Mouse (Mus musculus) MEL (cell line): ENCODE measurements around the gene Srcap. TPM values are rescaled to one million over a fixed set of nuclear protein-coding genes. Genes with fewer than 3 reads are reported as not detected.

Experiments used
- DNase-seq: peaks from one replicate; pipeline ENCODE4 v3.0.0; 2011; ENCODE audit warnings: low read depth, low spot score
- H3K27ac ChIP-seq: 2 replicates; pipeline ENCODE4 v1.5.1; 2012; ENCODE audit warnings: low read depth, mild to moderate bottlenecking, control low read depth, low read length, moderate library complexity; ENCODE audit not compliant: control insufficient read depth
- H3K27me3 ChIP-seq, 2 experiments: fragments of 150-350 bp in 1 of 2; sonication (generic) in 1 of 2; 2 replicates each; pipeline ENCODE4 v1.6.1; 2012; ENCODE audit warnings: low read length in 2 of 2, mild to moderate bottlenecking in 2 of 2, improper control_type of control experiment in 1 of 2, moderate library complexity in 1 of 2; ENCODE audit not compliant: insufficient read depth in 2 of 2, control insufficient read depth in 1 of 2
- H3K36me3 ChIP-seq, 2 experiments: 2 replicates each; pipeline ENCODE4 v1.6.1; 2012 to 2014; ENCODE audit warnings: low read length in 2 of 2, improper control_type of control experiment in 1 of 2, inconsistent platforms in 1 of 2, mild to moderate bottlenecking in 1 of 2; ENCODE audit not compliant: insufficient read depth in 2 of 2, control insufficient read depth in 1 of 2
- H3K4me1 ChIP-seq, 2 experiments: fragments of 150-350 bp in 1 of 2; sonication (generic) in 1 of 2; 2 replicates each; pipeline ENCODE4 v1.6.1; 2012; ENCODE audit warnings: low read length in 2 of 2, improper control_type of control experiment in 1 of 2, mild to moderate bottlenecking in 1 of 2; ENCODE audit not compliant: insufficient read depth in 2 of 2, control insufficient read depth in 1 of 2
- H3K4me3 ChIP-seq, 2 experiments: fragments of 150-350 bp in 1 of 2; sonication (generic) in 1 of 2; 2 replicates each; pipeline ENCODE4 v1.5.1; 2012; ENCODE audit warnings: low read depth in 2 of 2, low read length in 2 of 2, mild to moderate bottlenecking in 2 of 2, moderate library complexity in 2 of 2, control low read depth in 1 of 2, improper control_type of control experiment in 1 of 2; ENCODE audit not compliant: control insufficient read depth in 1 of 2, insufficient read depth in 1 of 2
- H3K79me2 ChIP-seq: 2 replicates; pipeline ENCODE4 v1.6.1; 2012; ENCODE audit warnings: mild to moderate bottlenecking, low read length, moderate library complexity; ENCODE audit not compliant: control insufficient read depth, poor library complexity, insufficient read depth
- H3K9ac ChIP-seq: 2 replicates; pipeline ENCODE4 v1.6.1; 2012; ENCODE audit warnings: low read depth, mild to moderate bottlenecking, control low read depth, low read length, moderate library complexity; ENCODE audit not compliant: control insufficient read depth, poor library complexity, severe bottlenecking
- H3K9me3 ChIP-seq: fragments of 150-350 bp; sonication (generic); replicated peaks from 2 replicates; pipeline ENCODE4 v1.6.1; 2012; ENCODE audit warnings: mild to moderate bottlenecking, low read length, improper control_type of control experiment, moderate library complexity; ENCODE audit not compliant: insufficient read depth
- BHLHE40 ChIP-seq: IDR thresholded peaks from 2 replicates; pipeline ENCODE4 v1.6.1; 2012; ENCODE audit warnings: low read depth, mild to moderate bottlenecking, inconsistent platforms, low read length, improper control_type of control experiment, borderline replicate concordance
- CHD2 ChIP-seq: IDR thresholded peaks from 2 replicates; pipeline ENCODE4 v1.6.1; 2011; ENCODE audit warnings: low read length, improper control_type of control experiment
- ELF1 ChIP-seq: IDR thresholded peaks from 2 replicates; pipeline ENCODE4 v1.6.1; 2014; ENCODE audit warnings: low read depth, mild to moderate bottlenecking, inconsistent platforms, low read length, improper control_type of control experiment, moderate library complexity
- EP300 ChIP-seq, 2 experiments: IDR thresholded peaks; 2 replicates each; pipeline ENCODE4 v1.6.1; 2011; ENCODE audit warnings: improper control_type of control experiment in 2 of 2, low read length in 2 of 2, low read depth in 1 of 2, mild to moderate bottlenecking in 1 of 2
- GABPA ChIP-seq: IDR thresholded peaks from 2 replicates; pipeline ENCODE4 v1.6.1; 2012; ENCODE audit warnings: low read depth, mild to moderate bottlenecking, inconsistent platforms, low read length, improper control_type of control experiment, moderate library complexity
- GATA1 ChIP-seq: IDR thresholded peaks from 2 replicates; pipeline ENCODE4 v1.6.1; 2011; ENCODE audit warnings: low read depth, low read length, improper control_type of control experiment
- HCFC1 ChIP-seq: IDR thresholded peaks from 2 replicates; pipeline ENCODE4 v1.6.1; 2012; ENCODE audit warnings: low read depth, mild to moderate bottlenecking, inconsistent platforms, low read length, improper control_type of control experiment, moderate library complexity
- MEF2A ChIP-seq: IDR thresholded peaks from 2 replicates; pipeline ENCODE4 v1.6.1; 2014; ENCODE audit warnings: low read depth, mild to moderate bottlenecking, inconsistent platforms, low read length, improper control_type of control experiment; ENCODE audit not compliant: poor library complexity, insufficient replicate concordance, severe bottlenecking; ENCODE audit errors: extremely low read depth
- MXI1 ChIP-seq: IDR thresholded peaks from 2 replicates; pipeline ENCODE4 v1.6.1; 2011; ENCODE audit warnings: mild to moderate bottlenecking, low read depth, low read length, improper control_type of control experiment
- POLR2A ChIP-seq, 2 experiments: IDR thresholded peaks; 2 replicates each; pipeline ENCODE4 v1.6.1; 2011 to 2012; ENCODE audit warnings: low read length in 2 of 2, mild to moderate bottlenecking in 2 of 2, control low read depth in 1 of 2, improper control_type of control experiment in 1 of 2, low read depth in 1 of 2, moderate library complexity in 1 of 2; ENCODE audit not compliant: control insufficient read depth in 1 of 2, insufficient read depth in 1 of 2, poor library complexity in 1 of 2
- POLR2AphosphoS2 ChIP-seq: IDR thresholded peaks from 2 replicates; pipeline ENCODE4 v1.6.1; 2011; ENCODE audit warnings: low read length, improper control_type of control experiment
- POLR2AphosphoS5 ChIP-seq: IDR thresholded peaks from 2 replicates; pipeline ENCODE4 v1.6.1; 2012; ENCODE audit warnings: low read depth, borderline replicate concordance, mild to moderate bottlenecking, inconsistent platforms, low read length, moderate library complexity, mixed read lengths
- RAD21 ChIP-seq: IDR thresholded peaks from 2 replicates; pipeline ENCODE4 v1.6.1; 2011; ENCODE audit warnings: mild to moderate bottlenecking, low read depth, low read length, improper control_type of control experiment
- RCOR1 ChIP-seq: IDR thresholded peaks from 2 replicates; pipeline ENCODE4 v1.6.1; 2012; ENCODE audit warnings: low read depth, mild to moderate bottlenecking, inconsistent platforms, low read length, improper control_type of control experiment
- SIN3A ChIP-seq: IDR thresholded peaks from 2 replicates; pipeline ENCODE4 v1.6.1; 2012; ENCODE audit warnings: low read length, improper control_type of control experiment, inconsistent platforms
- SMC3 ChIP-seq: IDR thresholded peaks from 2 replicates; pipeline ENCODE4 v1.6.1; 2011; ENCODE audit warnings: low read depth, low read length, improper control_type of control experiment
- TBP ChIP-seq: IDR thresholded peaks from 2 replicates; pipeline ENCODE4 v1.8.0; 2011; ENCODE audit warnings: low read depth, low read length, improper control_type of control experiment
- UBTF ChIP-seq: IDR thresholded peaks from 2 replicates; pipeline ENCODE4 v1.6.1; 2012; ENCODE audit warnings: low read depth, mild to moderate bottlenecking, inconsistent platforms, low read length, improper control_type of control experiment, moderate library complexity, borderline replicate concordance; ENCODE audit not compliant: insufficient read depth
- ZC3H11A ChIP-seq: IDR thresholded peaks from 2 replicates; pipeline ENCODE4 v1.6.1; 2012; ENCODE audit warnings: low read depth, mild to moderate bottlenecking, inconsistent platforms, low read length, improper control_type of control experiment
- ZNF384 ChIP-seq: IDR thresholded peaks from 2 replicates; pipeline ENCODE4 v1.6.1; 2012; ENCODE audit warnings: low read depth, mild to moderate bottlenecking, inconsistent platforms, low read length, improper control_type of control experiment
- polyA plus RNA-seq, 2 experiments: library from polyadenylated mRNA; stranded (reverse) in 1 of 2; unstranded in 1 of 2; fragments of >175 nt in 1 of 2; fragments of >200 nt in 1 of 2; gene quantifications; 2 replicates each; pipeline versions ENCODE4 v1.2.1 to v1.2.4; 2012; ENCODE audit warnings: low replicate concordance in 2 of 2, low read depth in 1 of 2; ENCODE audit not compliant: insufficient read length in 2 of 2, insufficient read depth in 1 of 2, missing spikeins in 1 of 2
- total RNA-seq: library from RNA; depleted of rRNA; stranded (reverse); fragments of 300-350 nt; gene quantifications from 2 replicates; pipeline ENCODE4 v1.2.3, GENCODE M21; 2012

Gene Srcap
- total and polyA plus RNA-seq, 3 experiments: 20.3 to 45.1 (median 34.3) TPM

GRCm38 (mm10) chr7:127549116-127549835 is 37.5 kb downstream of the Srcap start:
- no peak overlapping the region for H3K27ac ChIP-seq
- no peak for TF ChIP-seq CHD2
- no peak for TF ChIP-seq ZC3H11A
- no peak for TF ChIP-seq GATA1
- no peak for TF ChIP-seq POLR2AphosphoS2
- TF ChIP-seq BHLHE40: no peak
- no peak for TF ChIP-seq ELF1
- TF ChIP-seq MEF2A: no peak
- no peak for TF ChIP-seq TBP
- TF ChIP-seq RCOR1: no peak
- TF ChIP-seq POLR2A (IDR thresholded peaks at IDR 0.05; ENCODE audit: control insufficient read depth in 1 of 2, insufficient read depth in 1 of 2, low read depth in 1 of 2, low read length in 2 of 2, poor library complexity in 1 of 2): no peak
- no peak for TF ChIP-seq MXI1
- TF ChIP-seq SIN3A: no peak
- no peak for TF ChIP-seq SMC3
- TF ChIP-seq, all 39 proteins: peak for 0
- peaks cover 0 to 52% of the 10 kb centered on the region in 2 experiments for H3K36me3 ChIP-seq
- no peaks in the 10 kb centered on the region for H3K27me3 ChIP-seq
- H3K79me2 ChIP-seq: peaks cover 4% of the 10 kb centered on the region; the same call in 1 of the 2 replicates
- no peak for DNase-seq
- H3K9ac ChIP-seq: no peak overlapping the region
- no peaks in the 10 kb centered on the region for H3K4me1 ChIP-seq
- no peaks in the 10 kb centered on the region for H3K9me3 ChIP-seq
- no peak overlapping the region for H3K4me3 ChIP-seq

DNA sequence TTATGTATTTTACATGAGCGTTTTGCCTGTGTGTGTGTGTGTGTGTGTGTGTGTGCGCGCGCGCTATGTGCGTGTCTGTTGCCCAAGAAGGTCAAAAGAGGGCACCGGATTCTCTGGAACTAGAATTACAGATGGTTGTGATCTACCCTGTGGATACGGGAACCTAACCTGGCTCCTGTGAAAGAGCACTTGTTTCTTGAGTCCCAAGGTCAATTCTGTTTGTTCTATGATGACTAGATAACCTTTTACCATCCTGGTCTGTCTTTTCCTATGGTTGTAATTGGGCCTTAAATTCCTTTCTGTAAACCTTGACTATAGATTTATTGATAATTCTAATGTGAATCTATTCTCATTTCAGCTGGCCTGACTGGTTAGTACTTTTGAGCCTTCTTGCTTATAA is 39.8 kb downstream of the Srcap start:
- Histone ChIP-seq H3K36me3 (peaks cover 0 to 42% of the 10 kb centered on the region in 2 experiments), H3K9me3 (no peaks in the 10 kb centered on the region), H3K4me3 (no peak overlapping the region), H3K9ac (no peak overlapping the region), H3K79me2 (no peaks in the 10 kb centered on the region), H3K27me3 (no peaks in the 10 kb centered on the region), H3K4me1 (no peaks in the 10 kb centered on the region), H3K27ac (no peak overlapping the region)
- TF ChIP-seq ZNF384: no peak
- no peak for TF ChIP-seq GATA1
- no peak for TF ChIP-seq SMC3
- TF ChIP-seq HCFC1: no peak
- no peak for TF ChIP-seq MXI1
- TF ChIP-seq UBTF: no peak
- no peak for TF ChIP-seq POLR2AphosphoS5
- no peak for TF ChIP-seq TBP
- TF ChIP-seq BHLHE40: no peak
- TF ChIP-seq EP300 (IDR thresholded peaks at IDR 0.05; ENCODE audit: low read depth in 1 of 2, low read length in 2 of 2): no peak
- no peak for TF ChIP-seq GABPA
- TF ChIP-seq RAD21: no peak
- TF ChIP-seq ZC3H11A: no peak
- TF ChIP-seq CHD2: no peak
- DNase-seq: no peak
